Mouse (Mus musculus) lung, adult 2 months (tissue): Measurements from ENCODE around the gene Phldb1. TPM values are rescaled to one million over a fixed set of nuclear protein-coding genes. Genes with fewer than 3 reads are reported as not detected.
"Not testable (repeated sequence)": the region's sequence is repeated elsewhere in the genome, so short reads cannot be mapped to it uniquely, and the experiment has no call there.

Source experiments
- DNase-seq: peaks from one replicate; pipeline ENCODE4 v3.0.0; 2022
- H3K4me1 ChIP-seq: fragments of 200-500 bp; 2 replicates; pipeline ENCODE4 v1.6.1; 2011; ENCODE audit warnings: low read length; ENCODE audit not compliant: control insufficient read depth, insufficient read depth
- H3K4me3 ChIP-seq: fragments of 200-500 bp; replicated peaks from 2 replicates; pipeline ENCODE3; 2011; ENCODE audit warnings: low read depth, mild to moderate bottlenecking, control low read depth, low read length; ENCODE audit errors: extremely low read depth
- CTCF ChIP-seq: fragments of 200-500 bp; IDR thresholded peaks from 2 replicates; pipeline ENCODE4 v1.5.1; 2011; ENCODE audit warnings: mild to moderate bottlenecking, low read length, control low read depth; ENCODE audit not compliant: insufficient read depth
- POLR2A ChIP-seq: fragments of 200-500 bp; IDR thresholded peaks from 2 replicates; pipeline ENCODE4 v1.6.1; 2011; ENCODE audit warnings: low read depth, mild to moderate bottlenecking, control low read depth, low read length, borderline replicate concordance; ENCODE audit errors: extremely low read depth
- WGBS: fragments of 180-500 bp; shearing (Covaris S2); methylation state at CpG from one replicate; pipeline ENCODE4 v1.1.7; 2018; 5-methylcytosine and 5-hydroxymethylcytosine counted together
- polyA plus RNA-seq: library from polyadenylated mRNA; depleted of rRNA; stranded (reverse); fragments of >200 nt; gene quantifications from 2 replicates; pipeline ENCODE4 v1.2.3, GENCODE M21; 2012; rRNA removed

Phldb1 gene
- polyA plus RNA-seq, result 87.6 and 93.5 TPM in 2 replicates

DNA sequence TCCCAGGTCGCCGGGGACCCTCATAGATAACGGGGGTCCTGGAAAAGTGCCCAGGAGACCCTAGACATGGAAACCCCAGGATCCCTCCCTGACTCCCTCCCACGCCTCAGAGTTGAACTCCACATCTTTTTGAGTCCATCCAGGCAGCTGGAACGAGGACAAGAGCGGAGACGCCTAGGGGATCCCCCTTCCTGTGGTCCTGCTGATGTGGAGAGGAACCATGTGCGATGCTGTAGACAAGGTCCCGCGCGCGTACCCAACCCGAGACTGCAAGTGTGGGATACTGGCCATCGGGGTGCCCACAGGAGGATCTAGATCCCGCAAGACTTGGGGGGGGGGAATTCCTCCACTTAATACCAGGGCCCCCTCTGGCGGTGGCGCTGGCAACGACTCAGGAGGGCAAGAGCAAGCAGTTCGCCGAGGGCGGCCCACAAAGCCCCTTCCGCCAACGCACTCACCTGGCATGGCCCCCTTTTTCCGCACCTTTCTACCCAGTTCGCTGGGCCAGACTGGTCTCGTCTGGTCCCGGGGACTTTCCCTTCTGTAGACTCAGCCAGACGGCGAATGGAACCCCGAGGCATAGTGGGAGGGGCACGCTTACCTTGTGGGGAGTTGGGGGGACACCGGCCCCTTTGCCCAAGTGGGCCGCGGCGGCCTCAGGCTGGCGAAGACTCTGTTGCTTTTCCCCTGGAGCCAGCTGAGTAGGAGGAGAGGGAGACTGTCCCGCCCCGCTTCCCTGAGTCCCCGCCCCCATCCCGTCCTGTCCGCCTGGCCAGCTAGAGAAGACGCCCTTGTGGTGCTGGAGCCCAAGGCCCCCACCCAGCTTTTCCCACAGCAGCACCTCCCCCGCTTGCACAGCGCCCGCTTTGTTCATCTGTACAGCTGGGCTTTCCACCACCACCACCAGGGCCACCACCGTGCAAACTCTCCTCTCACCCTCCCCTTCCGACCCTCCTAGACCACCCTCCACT, at the start of gene Phldb1:
Gene Phldb1, minus strand, starts transcription at position 675 of the 971 bp plus-strand sequence.
- 2% methylated on average over 47 of the region's 47 CpGs for WGBS
- peak within 1 kb of the TSS; percentile 85 for H3K4me3 ChIP-seq
- DNase-seq, result peak; percentile 64
- peaks cover 8% of the 10 kb centered on the region for H3K4me1 ChIP-seq
- TF ChIP-seq POLR2A (peak; percentile 71; the same call in 1 of the 2 replicates), CTCF (0 out of 2 replicates have a peak, but pooled peaks have one; percentile 16)

- Histone ChIP-seq H3K4me1 (peaks cover 9% of the 10 kb centered on the region), H3K4me3 (peak overlapping the region; percentile 81)
- DNase-seq, result peak; percentile 90
- TF ChIP-seq POLR2A, result peak; percentile 32; the same call in 1 of the 2 replicates
- TF ChIP-seq CTCF, result peak; percentile 68
- WGBS, result 1% methylated on average over 41 of the region's 41 CpGs
Observed at GRCm38 (mm10) chr9:44772750-44773651, 38.0 kb upstream of the Phldb1 start.

GRCm38 (mm10) chr9:44772392-44772749, 37.4 kb upstream of the Phldb1 start:
- no peak for TF ChIP-seq POLR2A
- TF ChIP-seq CTCF, result no peak
- no peak overlapping the region for H3K4me3 ChIP-seq
- peaks cover 9% of the 10 kb centered on the region for H3K4me1 ChIP-seq
- no peak for DNase-seq
- WGBS, result 29% methylated on average over 5 of the region's 5 CpGs

GRCm38 (mm10) chr9:44771376-44771775, 36.4 kb upstream of the Phldb1 start:
- H3K4me1 ChIP-seq, result peaks cover 9% of the 10 kb centered on the region
- TF ChIP-seq CTCF (no peak), POLR2A (no peak)
- no peak overlapping the region for H3K4me3 ChIP-seq
- WGBS, result 95% methylated on average over 5 of the region's 5 CpGs
- DNase-seq, result no peak

- WGBS, result 35% methylated on average over 8 of the region's 9 CpGs
- DNase-seq, H3K4me3 ChIP-seq: not testable (repeated sequence)
- peaks cover 10% of the 10 kb centered on the region for H3K4me1 ChIP-seq
Observed at GRCm38 (mm10) chr9:44768029-44768394, 33.0 kb upstream of the Phldb1 start.

- under 1% methylated on average over 82 of the region's 82 CpGs for WGBS
- H3K4me1 ChIP-seq, result peaks cover 11% of the 10 kb centered on the region
- DNase-seq, result peak; percentile 85
Observed at GRCm38 (mm10) chr9:44767101-44768028, 32.4 kb upstream of the Phldb1 start, which contains the start of the genes Arcn1 and Ift46. Gene Arcn1, minus strand, starts transcription at chr9:44767845. Gene Ift46, plus strand, starts transcription at chr9:44767908.

GRCm38 (mm10) chr9:44760873-44761272, 25.9 kb upstream of the Phldb1 start:
- no peak for TF ChIP-seq POLR2A
- TF ChIP-seq CTCF, result no peak
- H3K4me3 ChIP-seq, result no peak overlapping the region
- 15% methylated on average over 2 of the region's 2 CpGs for WGBS

More at GRCm38 (mm10) chr9:44767101-44768028, 32.4 kb upstream of the Phldb1 start, which contains the start of the genes Arcn1 and Ift46:
- TF ChIP-seq POLR2A (peak; percentile 80), CTCF (no peak)
- H3K4me3 ChIP-seq, result peak within 1 kb of the TSS; percentile 78

GRCm38 (mm10) chr9:44748473-44748872, 13.5 kb upstream of the Phldb1 start:
- DNase-seq, result no peak
- Histone ChIP-seq H3K4me3 (no peak overlapping the region), H3K4me1 (no peaks in the 10 kb centered on the region)
- 88% methylated on average over 7 of the region's 7 CpGs for WGBS
- no peak for TF ChIP-seq CTCF
- TF ChIP-seq POLR2A, result no peak

More at GRCm38 (mm10) chr9:44760873-44761272, 25.9 kb upstream of the Phldb1 start:
- DNase-seq, result no peak
- peaks cover 24% of the 10 kb centered on the region for H3K4me1 ChIP-seq
